Mouse (Mus musculus): ENCODE measurements at regions not wholly inside any gene's neighbourhood (a gene's known extent, or its start where the extent isn't known, plus 50 kb on each side); places are given as distances from the start of the nearest gene placed in this dataset.

DNA sequence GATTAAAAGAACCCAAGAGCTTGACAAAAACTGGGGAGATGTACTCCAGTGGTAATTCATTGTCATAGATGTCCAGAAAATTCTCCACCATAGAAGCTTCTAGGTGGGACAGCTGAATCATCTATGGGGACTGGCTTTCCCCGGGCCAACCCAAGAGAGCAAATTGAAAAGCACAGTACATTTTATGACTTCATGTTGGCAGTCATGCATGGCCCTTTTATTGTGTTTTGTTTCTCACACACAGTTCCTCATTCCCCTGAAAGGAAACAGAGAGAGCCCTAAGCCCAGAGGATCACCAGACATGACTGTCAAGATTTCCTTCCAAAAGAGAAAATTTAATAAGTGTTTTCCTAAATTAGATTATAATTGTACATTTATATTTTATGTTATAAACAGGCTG lies 306.9 kb upstream of the Cited2 start:
- TF ChIP-seq EP300 (IDR thresholded peaks at IDR 0.05; ENCODE audit: low read depth): no peak
- TF ChIP-seq CTCF (IDR thresholded peaks at IDR 0.05; ENCODE audit: low read depth): no peak
- no peaks in the 10 kb centered on the region for H3K27me3 ChIP-seq (ENCODE audit: control insufficient read depth, insufficient read depth, low read length)
- H3K4me2 ChIP-seq (ENCODE audit: low read depth): no peak overlapping the region
- no peaks in the 10 kb centered on the region for H3K4me1 ChIP-seq (replicated peaks; ENCODE audit: control insufficient read depth in 2 of 2, insufficient read depth in 2 of 2, low read length in 1 of 2)
- H3K27ac ChIP-seq: no peak overlapping the region
- 49% methylated on average over 1 of the region's 1 CpGs for WGBS (ENCODE audit: insufficient replicate concordance)
- H3K36me3 ChIP-seq (replicated peaks; ENCODE audit: control insufficient read depth, insufficient read depth, low read depth): no peaks in the 10 kb centered on the region
- H3K9me3 ChIP-seq (ENCODE audit: control insufficient read depth, low read length): no peaks in the 10 kb centered on the region
- no peak overlapping the region for H3K9ac ChIP-seq (replicated peaks)
- no peak overlapping the region for H3K4me3 ChIP-seq (ENCODE audit: insufficient read depth in 1 of 2, low read depth in 2 of 2, low read length in 2 of 2)
- no peak for ATAC-seq (ENCODE audit: insufficient read depth)
- DNase-seq (ENCODE audit: low read depth in 3 of 3, low spot score in 3 of 3): no peak

DNA sequence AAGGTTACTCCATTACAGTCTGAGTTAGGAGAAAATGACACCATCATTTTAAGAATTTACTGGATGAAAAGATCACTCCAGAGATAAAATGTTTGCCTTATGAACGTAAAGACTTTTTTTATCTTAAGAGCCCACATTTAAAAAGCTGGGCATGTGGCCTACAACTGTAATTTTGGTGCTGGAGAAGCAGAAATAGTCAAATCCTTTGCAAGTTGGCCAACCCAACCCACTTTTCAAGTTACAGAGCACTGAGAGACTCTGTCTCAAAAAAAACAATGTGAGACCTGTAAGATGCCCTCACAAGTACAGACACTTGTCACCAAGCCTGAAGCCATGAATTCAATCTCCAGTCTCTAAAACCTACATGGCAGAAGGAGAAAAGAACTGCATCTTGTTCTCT lies 305.6 kb upstream of the Cited2 start:
- 17% methylated on average over 1 of the region's 1 CpGs for WGBS (ENCODE audit: insufficient replicate concordance)

DNA sequence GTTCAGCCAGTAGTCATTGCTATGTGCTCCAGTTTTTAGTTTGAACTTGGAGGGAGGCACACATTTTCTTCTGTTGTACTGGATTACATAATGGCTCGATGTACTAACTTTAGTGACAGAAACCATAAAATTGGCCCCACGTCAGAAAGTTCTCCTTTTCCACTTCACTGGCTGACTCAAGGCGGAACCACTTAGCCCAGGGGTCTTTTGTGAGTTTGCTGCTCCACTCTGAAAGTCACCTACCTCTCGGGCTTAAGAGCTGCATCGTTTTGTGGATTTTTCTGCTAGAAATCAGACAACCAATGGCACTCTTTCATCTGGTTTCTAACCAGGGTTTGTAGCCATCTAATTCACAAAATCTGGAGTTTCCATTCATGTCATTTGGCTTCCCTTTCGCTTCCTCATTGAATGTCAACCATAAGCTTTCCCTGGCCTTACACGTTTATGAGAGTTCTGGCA lies 304.8 kb upstream of the Cited2 start:
- Histone ChIP-seq H3K4me3 (ENCODE audit: insufficient read depth in 1 of 2, low read depth in 2 of 2, low read length in 2 of 2) (no peak overlapping the region), H3K27me3 (ENCODE audit: control insufficient read depth, insufficient read depth, low read length) (no peaks in the 10 kb centered on the region), H3K9me3 (ENCODE audit: control insufficient read depth, low read length) (no peaks in the 10 kb centered on the region), H3K4me1 (replicated peaks; ENCODE audit: control insufficient read depth in 2 of 2, insufficient read depth in 2 of 2, low read length in 1 of 2) (no peaks in the 10 kb centered on the region), H3K4me2 (ENCODE audit: low read depth) (no peak overlapping the region), H3K36me3 (replicated peaks; ENCODE audit: control insufficient read depth, insufficient read depth, low read depth) (no peaks in the 10 kb centered on the region), H3K27ac (no peak overlapping the region), H3K9ac (replicated peaks) (no peak overlapping the region)
- DNase-seq (ENCODE audit: low read depth in 3 of 3, low spot score in 3 of 3): peak in 2 of 3 experiments; percentile 6
- 36% methylated on average over 7 of the region's 7 CpGs for WGBS (ENCODE audit: insufficient replicate concordance)
- no peak for TF ChIP-seq CTCF (IDR thresholded peaks at IDR 0.05; ENCODE audit: low read depth)
- no peak for ATAC-seq (ENCODE audit: insufficient read depth)

More for the DNA sequence above, 305.6 kb upstream of the Cited2 start:
- no peak overlapping the region for H3K9ac ChIP-seq (replicated peaks)
- no peak overlapping the region for H3K4me2 ChIP-seq (ENCODE audit: low read depth)
- no peak overlapping the region for H3K27ac ChIP-seq
- no peak for DNase-seq (ENCODE audit: low read depth in 3 of 3, low spot score in 3 of 3)
- no peaks in the 10 kb centered on the region for H3K9me3 ChIP-seq (ENCODE audit: control insufficient read depth, low read length)
- no peaks in the 10 kb centered on the region for H3K27me3 ChIP-seq (ENCODE audit: control insufficient read depth, insufficient read depth, low read length)
- no peak overlapping the region for H3K4me3 ChIP-seq (ENCODE audit: insufficient read depth in 1 of 2, low read depth in 2 of 2, low read length in 2 of 2)
- ATAC-seq (ENCODE audit: insufficient read depth): no peak
- no peaks in the 10 kb centered on the region for H3K36me3 ChIP-seq (replicated peaks; ENCODE audit: control insufficient read depth, insufficient read depth, low read depth)
- H3K4me1 ChIP-seq (replicated peaks; ENCODE audit: control insufficient read depth in 2 of 2, insufficient read depth in 2 of 2, low read length in 1 of 2): no peaks in the 10 kb centered on the region
- TF ChIP-seq CTCF (IDR thresholded peaks at IDR 0.05; ENCODE audit: low read depth) (no peak), EP300 (IDR thresholded peaks at IDR 0.05; ENCODE audit: low read depth) (no peak)

DNA sequence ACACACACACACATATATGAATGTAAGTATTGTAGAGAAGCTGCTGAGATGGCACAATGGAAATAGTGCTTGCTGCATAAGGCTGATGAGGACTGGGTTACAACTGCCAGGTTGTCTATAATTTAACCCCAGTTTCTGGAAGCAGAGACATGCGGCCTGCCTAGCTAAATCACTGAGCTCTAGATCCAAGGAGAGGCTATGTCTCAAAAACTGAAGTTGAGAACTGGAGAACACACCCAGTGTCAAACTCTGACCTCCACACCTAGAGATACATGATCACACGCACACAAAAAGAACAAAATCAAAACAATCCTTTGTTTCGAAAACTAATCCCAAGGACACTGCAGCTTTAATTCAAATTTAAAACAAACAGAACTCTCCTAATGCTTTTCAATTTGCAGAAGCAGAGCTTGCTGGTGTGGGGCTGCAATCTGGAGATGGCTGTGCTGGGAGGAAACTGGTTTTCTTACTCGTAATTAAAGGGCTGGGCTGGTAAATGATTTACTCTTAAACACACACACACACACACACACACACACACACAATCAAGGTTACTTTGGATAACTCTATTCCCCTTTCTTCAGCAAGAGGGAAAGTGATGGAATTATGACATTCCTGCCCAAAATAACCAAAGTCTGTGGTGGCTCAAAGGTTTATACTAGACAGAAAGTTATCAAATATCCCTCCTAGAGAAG lies 299.3 kb upstream of the Cited2 start:
- Histone ChIP-seq H3K9ac (replicated peaks) (no peak overlapping the region), H3K36me3 (replicated peaks; ENCODE audit: control insufficient read depth, insufficient read depth, low read depth) (no peaks in the 10 kb centered on the region), H3K27ac (no peak overlapping the region), H3K27me3 (ENCODE audit: control insufficient read depth, insufficient read depth, low read length) (no peaks in the 10 kb centered on the region), H3K4me3 (ENCODE audit: insufficient read depth in 1 of 2, low read depth in 2 of 2, low read length in 2 of 2) (no peak overlapping the region), H3K4me1 (replicated peaks; ENCODE audit: control insufficient read depth in 2 of 2, insufficient read depth in 2 of 2, low read length in 1 of 2) (no peaks in the 10 kb centered on the region), H3K4me2 (ENCODE audit: low read depth) (no peak overlapping the region), H3K9me3 (ENCODE audit: control insufficient read depth, low read length) (no peaks in the 10 kb centered on the region)
- ATAC-seq (ENCODE audit: insufficient read depth) (no peak), DNase-seq (ENCODE audit: low read depth in 3 of 3, low spot score in 3 of 3) (no peak)
- 53% methylated on average over 4 of the region's 4 CpGs for WGBS (ENCODE audit: insufficient replicate concordance)
- TF ChIP-seq CTCF (IDR thresholded peaks at IDR 0.05; ENCODE audit: low read depth): no peak
- TF ChIP-seq EP300 (IDR thresholded peaks at IDR 0.05; ENCODE audit: low read depth): no peak

DNA sequence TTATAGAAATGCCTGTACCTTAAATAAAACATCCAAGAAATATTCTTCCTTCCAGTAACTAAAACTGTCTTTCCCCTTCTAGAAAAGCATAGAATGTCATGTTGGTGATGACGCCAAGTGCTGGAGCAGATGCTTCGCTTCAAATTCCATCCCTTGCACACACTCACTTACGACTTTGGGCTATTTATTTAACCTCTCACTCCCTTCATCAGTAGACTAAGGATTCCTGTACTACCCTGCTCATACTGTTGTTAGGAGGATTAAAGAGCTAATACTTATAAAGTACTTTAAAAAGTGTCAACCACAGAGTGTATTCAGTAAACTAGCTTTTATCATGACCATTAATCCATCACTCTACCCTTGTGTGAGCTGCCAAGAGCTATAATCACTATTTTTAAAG lies 296.8 kb upstream of the Cited2 start:
- Histone ChIP-seq H3K27me3 (ENCODE audit: control insufficient read depth, insufficient read depth, low read length) (no peaks in the 10 kb centered on the region), H3K4me2 (ENCODE audit: low read depth) (no peak overlapping the region), H3K9ac (replicated peaks) (no peak overlapping the region), H3K27ac (no peak overlapping the region), H3K4me3 (ENCODE audit: insufficient read depth in 1 of 2, low read depth in 2 of 2, low read length in 2 of 2) (no peak overlapping the region), H3K9me3 (ENCODE audit: control insufficient read depth, low read length) (no peaks in the 10 kb centered on the region), H3K36me3 (replicated peaks; ENCODE audit: control insufficient read depth, insufficient read depth, low read depth) (no peaks in the 10 kb centered on the region), H3K4me1 (replicated peaks; ENCODE audit: control insufficient read depth in 2 of 2, insufficient read depth in 2 of 2, low read length in 1 of 2) (no peaks in the 10 kb centered on the region)
- ATAC-seq (ENCODE audit: insufficient read depth) (no peak), DNase-seq (ENCODE audit: low read depth in 3 of 3, low spot score in 3 of 3) (no peak)
- TF ChIP-seq EP300 (IDR thresholded peaks at IDR 0.05; ENCODE audit: low read depth): no peak
- no peak for TF ChIP-seq CTCF (IDR thresholded peaks at IDR 0.05; ENCODE audit: low read depth)
- 66% methylated on average over 3 of the region's 3 CpGs for WGBS (ENCODE audit: insufficient replicate concordance)

Measured in liver, embryonic 14.5 days (tissue).